Mouse (Mus musculus) hindbrain, embryonic 14.5 days (tissue): ENCODE measurements around the gene Pdzk1. TPM values are rescaled to one million over a fixed set of nuclear protein-coding genes. Genes with fewer than 3 reads are reported as not detected.

Experiments
- ATAC-seq: fragments of 200-750 bp; cut with Nextera tagmentation; 2 replicates; pipeline ENCODE4 v1.8.0; 2017; ENCODE audit warnings: moderate number of reproducible peaks, mild to moderate bottlenecking, moderate TSS enrichment, moderate library complexity; ENCODE audit not compliant: low FRiP score
- DNase-seq: peaks from one replicate; pipeline ENCODE4 v3.0.0-alpha.2; 2015; ENCODE audit warnings: low spot score
- H3K27ac ChIP-seq: fragments of 300-500 bp; sonication (generic); 2 replicates; pipeline ENCODE4 v1.5.1; 2014; ENCODE audit warnings: mild to moderate bottlenecking, moderate library complexity
- H3K27me3 ChIP-seq: fragments of 300-500 bp; sonication (generic); 2 replicates; pipeline ENCODE4 v1.6.1; 2014; ENCODE audit warnings: mild to moderate bottlenecking, low read length, mixed read lengths; ENCODE audit not compliant: control insufficient read depth, insufficient read depth
- H3K36me3 ChIP-seq: fragments of 300-500 bp; sonication (generic); replicated peaks from 2 replicates; pipeline ENCODE4 v1.6.1; 2014; ENCODE audit not compliant: control insufficient read depth, insufficient read depth
- H3K4me1 ChIP-seq: fragments of 300-500 bp; sonication (generic); replicated peaks from 2 replicates; pipeline ENCODE4 v1.6.1; 2014; ENCODE audit warnings: antibody characterized with exemption, low read length, mixed read lengths; ENCODE audit not compliant: control insufficient read depth, insufficient read depth
- H3K4me2 ChIP-seq: fragments of 300-500 bp; sonication (generic); replicated peaks from 2 replicates; pipeline ENCODE4 v1.6.1; 2014; ENCODE audit warnings: mild to moderate bottlenecking, moderate library complexity
- H3K4me3 ChIP-seq: fragments of 300-500 bp; sonication (generic); replicated peaks from 2 replicates; pipeline ENCODE4 v1.5.1; 2014; ENCODE audit warnings: mild to moderate bottlenecking, low read length
- H3K9ac ChIP-seq: fragments of 300-500 bp; sonication (generic); 2 replicates; pipeline ENCODE4 v1.6.1; 2014
- H3K9me3 ChIP-seq: fragments of 300-500 bp; sonication (generic); 2 replicates; pipeline ENCODE4 v1.6.1; 2016; ENCODE audit warnings: low read length; ENCODE audit not compliant: control insufficient read depth
- WGBS: fragments of 180-500 bp; shearing (Covaris S2); extraction: QIAGEN DNeasy Blood & Tissue Kit; methylation state at CpG from one replicate; pipeline ENCODE4 v1.1.7; 2014; 5-methylcytosine and 5-hydroxymethylcytosine counted together
- polyA plus RNA-seq: library from polyadenylated mRNA; unstranded; fragments of >200 nt; fragmentation: Nextera tagmentation; extraction: Ambion mirVana; gene quantifications from 2 replicates; pipeline ENCODE4 v1.2.1, GENCODE M21; 2014

Gene Pdzk1
- 0.09 and 0.16 TPM in 2 replicates for polyA plus RNA-seq

DNA sequence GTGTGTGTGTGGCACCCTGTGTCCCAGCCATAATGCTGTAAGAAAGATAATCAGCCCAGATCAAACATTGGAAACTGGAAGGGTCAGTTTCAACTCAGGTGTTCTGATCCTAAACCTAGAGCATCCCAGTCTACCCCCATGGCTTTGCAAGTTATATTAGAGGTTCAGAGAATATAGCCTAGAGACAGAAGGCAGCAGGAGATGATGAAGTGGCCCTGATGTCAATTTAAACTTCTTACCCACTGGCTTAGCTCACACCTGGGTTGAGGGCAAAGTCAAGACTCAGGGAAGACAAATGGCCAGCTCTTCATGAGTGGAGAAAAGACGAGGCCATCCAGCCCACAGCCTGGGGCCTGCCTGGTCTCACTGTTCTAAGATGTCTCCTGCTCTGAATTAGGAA is at the start of gene Pdzk1, which contains the start of gene Cd160:
TSS of gene Pdzk1 (plus strand) at position 301 of the 400 bp plus-strand sequence.
TSS of gene Cd160 (minus strand) at position 368 of the 400 bp plus-strand sequence.
- Histone ChIP-seq H3K4me1 (no peaks in the 10 kb centered on the region), H3K4me3 (no peak within 1 kb of the TSS), H3K4me2 (no peak within 1 kb of the TSS), H3K9ac (no peak within 1 kb of the TSS), H3K9me3 (no peaks in the 10 kb centered on the region), H3K27me3 (no peaks in the 10 kb centered on the region), H3K36me3 (no peaks in the 10 kb centered on the region), H3K27ac (no peak within 1 kb of the TSS)
- WGBS, result 86% methylated on average over 1 of the region's 1 CpGs
- no peak for DNase-seq
- ATAC-seq, result no peak

DNA sequence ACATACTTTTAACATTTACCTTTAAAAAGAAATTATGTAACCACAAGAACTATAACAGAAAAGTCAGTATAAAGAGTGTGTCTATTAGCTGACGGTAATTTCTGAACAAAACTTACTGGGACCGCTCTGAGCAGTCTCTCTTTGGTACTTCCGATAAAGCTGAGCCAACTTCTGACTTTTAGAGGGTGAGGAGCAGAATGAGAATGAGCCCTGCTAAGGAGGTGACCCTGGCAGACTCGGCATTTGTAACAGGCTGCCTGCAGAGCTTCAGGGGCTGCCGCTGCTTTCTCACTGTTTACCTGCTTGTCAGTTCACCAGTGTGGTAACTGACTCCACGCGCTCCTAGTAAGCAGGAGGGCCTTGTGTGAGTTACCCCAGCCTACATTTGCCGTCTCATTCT is 46.8 kb upstream of the Pdzk1 start:
- DNase-seq (no peak), ATAC-seq (no peak)
- H3K9me3 ChIP-seq, result no peaks in the 10 kb centered on the region
- no peaks in the 10 kb centered on the region for H3K27me3 ChIP-seq
- WGBS, result 70% methylated on average over 8 of the region's 8 CpGs
- H3K4me2 ChIP-seq, result no peak overlapping the region
- no peak overlapping the region for H3K27ac ChIP-seq
- H3K36me3 ChIP-seq, result peaks cover 28% of the 10 kb centered on the region
- H3K9ac ChIP-seq, result no peak overlapping the region
- no peaks in the 10 kb centered on the region for H3K4me1 ChIP-seq
- no peak overlapping the region for H3K4me3 ChIP-seq

DNA sequence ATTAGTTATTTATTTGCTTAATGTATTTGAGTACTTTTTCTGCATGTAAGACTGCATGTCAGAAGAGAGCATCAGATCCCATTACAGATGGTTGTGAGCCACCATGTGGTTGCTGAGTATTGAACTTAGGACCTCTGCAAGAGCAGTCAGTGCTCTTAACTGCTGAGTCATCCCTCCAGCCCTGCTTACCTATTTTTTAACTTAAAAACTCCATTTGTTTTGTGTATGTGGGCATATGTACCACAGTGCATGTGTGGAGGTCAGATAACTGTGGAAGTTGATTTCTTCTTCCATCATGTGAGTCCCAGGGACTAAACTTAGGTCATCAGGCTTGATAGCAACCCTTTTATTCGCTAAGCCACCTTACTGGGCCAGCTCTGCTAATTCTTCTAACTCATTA is 41.3 kb upstream of the Pdzk1 start:
- no peaks in the 10 kb centered on the region for H3K27me3 ChIP-seq
- WGBS, result 90% methylated on average over 1 of the region's 1 CpGs
- H3K4me1 ChIP-seq, result no peaks in the 10 kb centered on the region
- no peak overlapping the region for H3K4me3 ChIP-seq
- no peak overlapping the region for H3K27ac ChIP-seq
- DNase-seq (no peak), ATAC-seq (no peak)
- H3K9me3 ChIP-seq, result no peaks in the 10 kb centered on the region
- H3K36me3 ChIP-seq, result peaks cover 68% of the 10 kb centered on the region
- no peak overlapping the region for H3K9ac ChIP-seq
- H3K4me2 ChIP-seq, result no peak overlapping the region

DNA sequence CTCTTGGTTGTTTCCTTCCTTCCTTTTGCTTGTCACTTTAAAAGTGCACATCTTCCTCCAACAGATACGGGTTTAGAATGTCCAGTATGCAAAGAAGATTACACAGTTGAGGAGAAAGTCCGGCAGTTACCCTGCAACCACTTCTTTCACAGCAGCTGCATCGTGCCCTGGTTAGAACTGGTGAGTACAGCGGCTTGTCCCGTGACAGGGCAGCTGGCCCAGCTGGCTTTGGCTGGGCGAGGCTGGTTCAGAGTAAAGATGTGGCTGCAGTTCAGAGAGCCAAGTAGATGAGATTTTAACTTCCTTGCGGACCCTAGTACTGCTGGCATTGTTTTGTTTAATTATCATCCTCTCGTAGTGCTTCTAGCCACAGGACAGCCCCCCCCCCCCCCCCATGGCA is 40.6 kb upstream of the Pdzk1 start:
- Histone ChIP-seq H3K27ac (no peak overlapping the region), H3K9ac (no peak overlapping the region), H3K4me1 (no peaks in the 10 kb centered on the region), H3K4me3 (no peak overlapping the region), H3K9me3 (no peaks in the 10 kb centered on the region), H3K4me2 (no peak overlapping the region), H3K27me3 (no peaks in the 10 kb centered on the region), H3K36me3 (peaks cover 71% of the 10 kb centered on the region)
- DNase-seq (no peak), ATAC-seq (no peak)
- 89% methylated on average over 8 of the region's 8 CpGs for WGBS

DNA sequence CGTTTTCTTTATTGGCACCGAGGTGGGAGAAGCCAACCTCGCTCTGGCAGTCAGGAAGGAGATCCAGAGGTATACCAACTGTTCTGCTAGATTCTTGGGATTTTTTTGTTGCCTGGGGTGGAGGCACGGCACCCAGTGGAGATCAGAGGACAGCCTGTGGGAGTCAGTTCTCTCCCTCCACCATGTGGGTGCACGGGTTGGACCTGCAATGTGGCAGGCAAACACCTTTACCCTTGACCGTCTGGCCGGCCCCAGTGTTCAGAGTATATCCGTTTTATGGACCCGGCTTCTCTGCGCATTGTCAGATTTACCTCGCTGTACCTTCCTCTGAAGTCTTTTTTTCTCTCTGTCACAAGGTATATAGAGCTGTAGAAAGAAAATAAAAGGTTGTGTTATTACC is 28.8 kb upstream of the Pdzk1 start:
- Histone ChIP-seq H3K27me3 (no peaks in the 10 kb centered on the region), H3K36me3 (peaks cover 7% of the 10 kb centered on the region; the same call in 1 of the 2 replicates), H3K4me3 (no peak overlapping the region), H3K4me1 (no peaks in the 10 kb centered on the region), H3K9ac (no peak overlapping the region), H3K9me3 (no peaks in the 10 kb centered on the region), H3K4me2 (no peak overlapping the region), H3K27ac (no peak overlapping the region)
- DNase-seq (no peak), ATAC-seq (no peak)
- WGBS, result 88% methylated on average over 11 of the region's 11 CpGs

DNA sequence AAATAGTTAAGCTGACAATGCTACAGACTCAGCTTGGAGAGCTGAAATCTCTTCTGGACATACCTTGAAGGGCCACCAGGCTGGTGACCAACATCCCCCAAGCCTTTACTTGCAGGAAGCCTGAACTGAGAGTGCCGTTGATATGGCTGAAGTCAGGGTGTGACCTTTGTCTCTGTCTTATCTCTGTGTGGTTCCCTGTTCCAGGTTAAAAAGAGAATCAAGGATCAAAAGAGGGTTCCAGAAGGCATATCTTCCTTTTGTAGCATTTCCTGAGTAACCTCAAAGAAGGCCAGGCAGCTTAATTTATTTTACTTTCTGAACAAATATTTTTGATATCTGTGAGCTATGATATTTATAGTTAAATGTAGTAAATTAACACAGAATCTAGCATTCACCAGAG is 26.9 kb upstream of the Pdzk1 start:
- no peak overlapping the region for H3K4me3 ChIP-seq
- H3K27ac ChIP-seq, result no peak overlapping the region
- H3K9me3 ChIP-seq, result no peaks in the 10 kb centered on the region
- H3K9ac ChIP-seq, result no peak overlapping the region
- H3K36me3 ChIP-seq, result no peaks in the 10 kb centered on the region
- no peaks in the 10 kb centered on the region for H3K4me1 ChIP-seq
- H3K4me2 ChIP-seq, result no peak overlapping the region
- H3K27me3 ChIP-seq, result no peaks in the 10 kb centered on the region
- ATAC-seq, result no peak
- WGBS, result 75% methylated on average over 1 of the region's 1 CpGs
- DNase-seq, result no peak

DNA sequence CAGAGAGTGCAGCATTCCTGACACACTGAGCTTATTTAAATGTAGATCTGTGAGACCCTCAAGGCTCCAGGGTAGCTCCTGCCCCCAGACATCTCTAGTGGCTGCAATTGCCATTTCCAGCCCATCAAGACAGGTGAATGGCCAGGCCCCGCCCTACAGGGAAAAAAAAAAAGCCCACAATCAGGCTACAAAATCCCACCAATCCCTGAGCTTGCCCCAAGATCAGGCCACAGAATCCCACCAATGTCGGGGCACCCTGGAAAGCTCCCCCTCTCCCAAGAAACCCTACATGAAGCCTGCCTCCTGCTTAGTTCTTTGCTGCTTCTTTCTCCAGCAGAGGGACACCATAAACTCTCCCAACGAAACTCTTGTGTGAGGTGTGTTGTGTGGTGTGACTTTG is 20.9 kb upstream of the Pdzk1 start:
- WGBS, result 80% methylated on average over 3 of the region's 3 CpGs
- no peak for DNase-seq

DNA sequence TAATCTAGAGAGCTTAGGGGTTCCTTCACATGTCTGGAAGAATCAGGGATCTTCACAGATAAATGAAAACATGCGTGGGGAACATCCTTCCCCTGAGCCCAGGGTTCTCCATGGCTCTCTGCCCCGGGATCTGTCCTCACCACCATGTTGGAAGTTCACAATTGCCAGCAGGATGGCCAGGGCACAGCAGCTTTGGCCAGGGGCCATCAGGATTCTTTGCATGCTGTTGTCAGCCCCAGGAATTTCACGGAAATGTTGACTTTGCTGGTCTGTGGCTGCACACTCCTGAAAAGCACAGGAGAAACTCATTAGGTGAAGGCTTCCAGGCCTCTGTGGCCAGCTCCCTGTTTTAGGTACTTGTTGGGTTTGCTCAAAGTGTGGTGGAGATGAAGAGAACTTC is 20.4 kb upstream of the Pdzk1 start:
- Histone ChIP-seq H3K4me1 (no peaks in the 10 kb centered on the region), H3K9me3 (no peaks in the 10 kb centered on the region), H3K27me3 (no peaks in the 10 kb centered on the region), H3K4me3 (no peak overlapping the region), H3K4me2 (no peak overlapping the region), H3K9ac (no peak overlapping the region), H3K27ac (no peak overlapping the region), H3K36me3 (no peaks in the 10 kb centered on the region)
- WGBS, result 83% methylated on average over 3 of the region's 3 CpGs
- DNase-seq, result no peak
- ATAC-seq, result no peak

More for the DNA sequence above, 20.9 kb upstream of the Pdzk1 start:
- H3K4me2 ChIP-seq, result no peak overlapping the region
- H3K36me3 ChIP-seq, result no peaks in the 10 kb centered on the region
- H3K4me1 ChIP-seq, result no peaks in the 10 kb centered on the region
- no peak overlapping the region for H3K27ac ChIP-seq
- no peak overlapping the region for H3K4me3 ChIP-seq
- H3K9me3 ChIP-seq, result no peaks in the 10 kb centered on the region
- H3K27me3 ChIP-seq, result no peaks in the 10 kb centered on the region
- no peak for ATAC-seq
- no peak overlapping the region for H3K9ac ChIP-seq

DNA sequence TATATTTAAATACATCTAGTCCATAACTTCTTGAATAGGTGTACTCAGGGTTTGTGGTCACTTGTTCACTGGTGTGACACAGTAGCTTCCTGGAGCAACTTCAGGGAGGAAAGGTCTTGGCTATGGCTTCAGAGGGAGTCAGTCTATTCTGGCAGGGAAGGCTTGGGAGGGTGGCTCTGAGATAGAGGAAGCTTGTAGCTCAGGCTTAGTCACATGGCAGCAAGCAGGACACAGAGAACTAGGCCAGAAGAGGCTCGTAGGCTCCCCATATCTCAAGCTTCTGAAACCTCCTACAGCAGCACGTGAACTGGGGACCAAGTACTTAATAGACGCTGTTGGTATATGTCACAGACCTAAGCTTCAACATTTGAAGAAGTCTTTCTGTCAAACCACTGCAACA is 17.9 kb upstream of the Pdzk1 start:
- no peak overlapping the region for H3K4me2 ChIP-seq
- no peaks in the 10 kb centered on the region for H3K27me3 ChIP-seq
- H3K9me3 ChIP-seq, result no peaks in the 10 kb centered on the region
- H3K4me1 ChIP-seq, result no peaks in the 10 kb centered on the region
- H3K27ac ChIP-seq, result no peak overlapping the region
- ATAC-seq (no peak), DNase-seq (no peak)
- H3K4me3 ChIP-seq, result no peak overlapping the region
- WGBS, result 88% methylated on average over 3 of the region's 3 CpGs
- no peak overlapping the region for H3K9ac ChIP-seq
- H3K36me3 ChIP-seq, result no peaks in the 10 kb centered on the region

DNA sequence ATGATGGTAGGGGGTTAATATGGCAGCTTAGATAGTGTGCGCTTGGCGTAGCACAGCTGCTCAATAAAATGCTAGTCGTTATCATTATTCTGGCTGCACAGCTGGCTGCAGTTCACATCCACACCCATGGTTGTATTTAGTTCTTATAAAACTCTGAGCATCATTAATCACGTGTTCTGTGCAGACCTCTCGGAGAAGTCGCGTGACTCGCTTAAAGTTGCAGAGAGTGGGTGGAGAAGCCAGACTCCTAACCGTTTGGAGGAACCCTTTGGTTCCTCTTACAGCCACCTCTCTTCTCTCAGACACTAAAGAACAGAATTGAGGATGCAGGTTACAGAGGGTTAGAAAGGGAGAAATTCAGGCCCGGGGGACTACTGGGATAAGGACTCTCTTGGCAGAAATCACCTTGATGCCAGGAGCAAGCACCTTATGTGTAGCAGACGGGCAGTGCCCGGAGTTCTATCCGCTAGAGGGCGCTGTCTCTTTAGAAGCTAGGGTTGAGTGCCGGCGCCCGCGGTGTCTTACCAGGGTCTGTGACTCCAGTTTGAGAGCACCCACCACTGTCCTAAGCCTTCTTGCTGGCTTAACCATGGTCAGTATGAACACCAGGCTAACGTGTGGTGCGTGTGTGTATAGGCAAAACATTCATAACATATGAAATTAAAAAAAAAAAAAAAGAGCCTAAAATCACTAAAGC is 16.5 kb upstream of the Pdzk1 start:
- Histone ChIP-seq H3K27me3 (no peaks in the 10 kb centered on the region), H3K36me3 (no peaks in the 10 kb centered on the region), H3K4me1 (no peaks in the 10 kb centered on the region), H3K9me3 (no peaks in the 10 kb centered on the region), H3K9ac (no peak overlapping the region), H3K4me3 (no peak overlapping the region), H3K27ac (no peak overlapping the region), H3K4me2 (no peak overlapping the region)
- no peak for ATAC-seq
- 45% methylated on average over 20 of the region's 20 CpGs for WGBS
- peak; percentile 68 for DNase-seq
